Mouse (Mus musculus): Measurements from ENCODE around the gene Kif22. TPM values are rescaled to one million over a fixed set of nuclear protein-coding genes. Genes with fewer than 3 reads are reported as not detected.

Kif22 gene
- polyA plus RNA-seq, 1 experiment from 2014 or later = 74.3 TPM

- H3K27me3 ChIP-seq (ENCODE audit: control insufficient read depth, insufficient read depth, low read length) = no peaks in the 10 kb centered on the region
- peak within 1 kb of the TSS; percentile 88 to 98 for H3K4me3 ChIP-seq (ENCODE audit: control insufficient read depth in 1 of 2, insufficient read depth in 1 of 2, low read depth in 1 of 2, low read length in 2 of 2)
- peak; percentile 91 for ATAC-seq (ENCODE audit: insufficient number of reproducible peaks, insufficient read depth, low FRiP score, low read depth)
- WGBS = 1% methylated on average over 45 of the region's 63 CpGs
- no peaks in the 10 kb centered on the region for H3K9me3 ChIP-seq (ENCODE audit: control insufficient read depth, low read length)
- peak within 1 kb of the TSS; percentile 92 to 100 for H3K27ac ChIP-seq (replicated peaks in 1 of 2; ENCODE audit: control insufficient read depth in 1 of 2, insufficient read depth in 1 of 2, low read depth in 2 of 2, low read length in 2 of 2)
- peak within 1 kb of the TSS; percentile 96 for H3K4me2 ChIP-seq (ENCODE audit: low read length)
- H3K4me1 ChIP-seq (ENCODE audit: control insufficient read depth in 2 of 2, insufficient read depth in 2 of 2, low read length in 2 of 2) = peaks cover 19 to 35% of the 10 kb centered on the region in 2 experiments
- H3K9ac ChIP-seq (ENCODE audit: low read length) = peak within 1 kb of the TSS; percentile 99
- peaks cover 73% of the 10 kb centered on the region for H3K36me3 ChIP-seq (ENCODE audit: control insufficient read depth, insufficient read depth, low read length)
Measured at GRCm38 (mm10) chr7:127026984-127027726, 15.1 kb downstream of the Kif22 start, which contains the start of gene Maz. Maz (minus strand) TSS chr7:127027037.

- ATAC-seq (ENCODE audit: insufficient number of reproducible peaks, insufficient read depth, low FRiP score, low read depth) = no peak
- peak overlapping the region; percentile 96 for H3K4me2 ChIP-seq (ENCODE audit: low read length)
- H3K9ac ChIP-seq (ENCODE audit: low read length) = peak overlapping the region; percentile 99
- peaks cover 72% of the 10 kb centered on the region for H3K36me3 ChIP-seq (ENCODE audit: control insufficient read depth, insufficient read depth, low read length)
- H3K4me1 ChIP-seq (ENCODE audit: control insufficient read depth in 2 of 2, insufficient read depth in 2 of 2, low read length in 2 of 2) = peaks cover 19 to 40% of the 10 kb centered on the region in 2 experiments
- no CpG with 5 or more reads among the region's 48 CpGs for WGBS
- no peaks in the 10 kb centered on the region for H3K27me3 ChIP-seq (ENCODE audit: control insufficient read depth, insufficient read depth, low read length)
- no peaks in the 10 kb centered on the region for H3K9me3 ChIP-seq (ENCODE audit: control insufficient read depth, low read length)
- peak overlapping the region; percentile 91 to 100 for H3K27ac ChIP-seq (replicated peaks in 1 of 2; ENCODE audit: control insufficient read depth in 1 of 2, insufficient read depth in 1 of 2, low read depth in 2 of 2, low read length in 2 of 2)
- H3K4me3 ChIP-seq (ENCODE audit: control insufficient read depth in 1 of 2, insufficient read depth in 1 of 2, low read depth in 1 of 2, low read length in 2 of 2) = peak overlapping the region; percentile 88 to 98
Measured at GRCm38 (mm10) chr7:127026616-127026983, 15.7 kb downstream of the Kif22 start.

GRCm38 (mm10) chr7:127026161-127026600 lies 16.1 kb downstream of the Kif22 start:
- Histone ChIP-seq H3K4me1 (ENCODE audit: control insufficient read depth in 2 of 2, insufficient read depth in 2 of 2, low read length in 2 of 2) (peaks cover 23 to 45% of the 10 kb centered on the region in 2 experiments), H3K4me2 (ENCODE audit: low read length) (peak overlapping the region; percentile 96), H3K27ac (replicated peaks in 1 of 2; ENCODE audit: control insufficient read depth in 1 of 2, insufficient read depth in 1 of 2, low read depth in 2 of 2, low read length in 2 of 2) (peak overlapping the region; percentile 91 to 100), H3K36me3 (ENCODE audit: control insufficient read depth, insufficient read depth, low read length) (peaks cover 67% of the 10 kb centered on the region), H3K4me3 (ENCODE audit: control insufficient read depth in 1 of 2, insufficient read depth in 1 of 2, low read depth in 1 of 2, low read length in 2 of 2) (peak overlapping the region; percentile 88 to 98), H3K9ac (ENCODE audit: low read length) (peak overlapping the region; percentile 99), H3K27me3 (ENCODE audit: control insufficient read depth, insufficient read depth, low read length) (no peaks in the 10 kb centered on the region), H3K9me3 (ENCODE audit: control insufficient read depth, low read length) (no peaks in the 10 kb centered on the region)
- WGBS = under 1% methylated on average over 42 of the region's 48 CpGs
- ATAC-seq (ENCODE audit: insufficient number of reproducible peaks, insufficient read depth, low FRiP score, low read depth) = peak; percentile 29

- Histone ChIP-seq H3K27ac (replicated peaks in 1 of 2; ENCODE audit: control insufficient read depth in 1 of 2, insufficient read depth in 1 of 2, low read depth in 2 of 2, low read length in 2 of 2) (peak overlapping the region; percentile 91 to 100), H3K4me2 (ENCODE audit: low read length) (peak overlapping the region; percentile 96), H3K4me1 (ENCODE audit: control insufficient read depth in 2 of 2, insufficient read depth in 2 of 2, low read length in 2 of 2) (peaks cover 26 to 49% of the 10 kb centered on the region in 2 experiments), H3K9ac (ENCODE audit: low read length) (peak overlapping the region; percentile 99), H3K9me3 (ENCODE audit: control insufficient read depth, low read length) (no peaks in the 10 kb centered on the region), H3K36me3 (ENCODE audit: control insufficient read depth, insufficient read depth, low read length) (peaks cover 62% of the 10 kb centered on the region), H3K27me3 (ENCODE audit: control insufficient read depth, insufficient read depth, low read length) (no peaks in the 10 kb centered on the region), H3K4me3 (ENCODE audit: control insufficient read depth in 1 of 2, insufficient read depth in 1 of 2, low read depth in 1 of 2, low read length in 2 of 2) (peak overlapping the region; percentile 88 to 98)
- ATAC-seq (ENCODE audit: insufficient number of reproducible peaks, insufficient read depth, low FRiP score, low read depth) = no peak
- under 1% methylated on average over 57 of the region's 65 CpGs for WGBS
Measured at GRCm38 (mm10) chr7:127025556-127026160, 16.6 kb downstream of the Kif22 start.

GRCm38 (mm10) chr7:127024755-127025555 lies 17.3 kb downstream of the Kif22 start:
- Histone ChIP-seq H3K4me3 (ENCODE audit: control insufficient read depth in 1 of 2, insufficient read depth in 1 of 2, low read depth in 1 of 2, low read length in 2 of 2) (peak overlapping the region; percentile 88 to 98), H3K36me3 (ENCODE audit: control insufficient read depth, insufficient read depth, low read length) (peaks cover 55% of the 10 kb centered on the region), H3K27me3 (ENCODE audit: control insufficient read depth, insufficient read depth, low read length) (no peaks in the 10 kb centered on the region), H3K4me2 (ENCODE audit: low read length) (peak overlapping the region; percentile 96), H3K9me3 (ENCODE audit: control insufficient read depth, low read length) (no peaks in the 10 kb centered on the region), H3K9ac (ENCODE audit: low read length) (peak overlapping the region; percentile 99), H3K27ac (replicated peaks in 1 of 2; ENCODE audit: control insufficient read depth in 1 of 2, insufficient read depth in 1 of 2, low read depth in 2 of 2, low read length in 2 of 2) (peak overlapping the region; percentile 91 to 100), H3K4me1 (ENCODE audit: control insufficient read depth in 2 of 2, insufficient read depth in 2 of 2, low read length in 2 of 2) (peaks cover 31 to 56% of the 10 kb centered on the region in 2 experiments)
- ATAC-seq (ENCODE audit: insufficient number of reproducible peaks, insufficient read depth, low FRiP score, low read depth) = peak; percentile 8
- under 1% methylated on average over 30 of the region's 30 CpGs for WGBS

- Histone ChIP-seq H3K27me3 (ENCODE audit: control insufficient read depth, insufficient read depth, low read length) (no peaks in the 10 kb centered on the region), H3K4me2 (ENCODE audit: low read length) (peak overlapping the region; percentile 96)
- WGBS = 25% methylated on average over 19 of the region's 19 CpGs
Measured at GRCm38 (mm10) chr7:127023896-127024690, 18.2 kb downstream of the Kif22 start.

More at GRCm38 (mm10) chr7:127023896-127024690, 18.2 kb downstream of the Kif22 start:
- ATAC-seq (ENCODE audit: insufficient number of reproducible peaks, insufficient read depth, low FRiP score, low read depth) = no peak
- H3K9ac ChIP-seq (ENCODE audit: low read length) = peak overlapping the region; percentile 99
- H3K4me1 ChIP-seq (ENCODE audit: control insufficient read depth in 2 of 2, insufficient read depth in 2 of 2, low read length in 2 of 2) = peaks cover 31 to 57% of the 10 kb centered on the region in 2 experiments
- H3K36me3 ChIP-seq (ENCODE audit: control insufficient read depth, insufficient read depth, low read length) = peaks cover 46% of the 10 kb centered on the region
- H3K9me3 ChIP-seq (ENCODE audit: control insufficient read depth, low read length) = no peaks in the 10 kb centered on the region
- peak overlapping the region; percentile 88 to 98 for H3K4me3 ChIP-seq (ENCODE audit: control insufficient read depth in 1 of 2, insufficient read depth in 1 of 2, low read depth in 1 of 2, low read length in 2 of 2)
- peak overlapping the region in 1 of 2 experiments; percentile 100; a peak in 2 of 4 replicates for H3K27ac ChIP-seq (replicated peaks in 1 of 2; ENCODE audit: control insufficient read depth in 1 of 2, insufficient read depth in 1 of 2, low read depth in 2 of 2, low read length in 2 of 2)

Measured in heart, embryonic 14.5 days (tissue).